Mouse (Mus musculus): ENCODE results near the gene Olfr125.

The Olfr125 gene

DNA sequence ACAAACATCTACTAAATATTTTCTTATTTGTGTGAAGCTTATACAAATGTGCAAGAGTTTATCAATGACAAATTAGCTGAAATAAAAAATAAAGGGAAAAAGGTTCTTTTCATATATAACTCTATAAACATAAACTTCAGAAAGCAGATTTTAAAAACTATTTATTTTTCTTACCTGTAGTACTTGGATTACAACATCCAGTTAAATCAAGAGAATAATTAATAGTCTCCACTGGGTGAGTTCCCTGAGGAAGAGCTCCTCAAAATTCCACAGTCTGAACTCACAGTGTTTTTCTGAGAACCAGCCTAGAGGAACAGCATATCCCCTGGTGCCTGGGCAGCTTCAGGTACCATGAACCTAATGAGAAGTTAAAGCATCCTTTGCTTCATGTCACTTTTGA, at the start of gene Olfr125:
Gene Olfr125, plus strand, starts transcription at position 301 of the 400 bp plus-strand sequence.
- no peak for DNase-seq (ENCODE audit: low read depth)

DNA sequence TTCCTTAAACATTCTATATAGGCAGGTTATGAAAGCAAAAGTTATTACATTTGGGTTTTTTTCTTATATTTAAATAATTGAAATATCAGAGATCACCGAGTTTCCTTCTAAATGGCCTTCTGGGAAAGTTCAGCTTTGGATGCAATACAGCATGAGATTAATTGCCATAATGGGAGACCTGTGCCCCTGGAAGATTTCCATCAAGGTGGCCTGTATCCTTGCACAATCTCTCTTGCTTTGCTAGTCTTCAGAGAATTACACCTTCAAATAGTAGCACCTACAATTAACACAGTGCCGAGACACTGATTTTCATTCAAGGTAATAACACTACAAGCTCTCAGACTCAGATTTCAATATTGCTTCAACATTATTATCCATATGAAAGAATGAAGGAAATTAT, 39.5 kb upstream of the Olfr125 start, which contains the start of gene Olfr123:
Gene Olfr123, plus strand, starts transcription at position 301 of the 400 bp plus-strand sequence.
- DNase-seq (ENCODE audit: low read depth) = no peak

DNA sequence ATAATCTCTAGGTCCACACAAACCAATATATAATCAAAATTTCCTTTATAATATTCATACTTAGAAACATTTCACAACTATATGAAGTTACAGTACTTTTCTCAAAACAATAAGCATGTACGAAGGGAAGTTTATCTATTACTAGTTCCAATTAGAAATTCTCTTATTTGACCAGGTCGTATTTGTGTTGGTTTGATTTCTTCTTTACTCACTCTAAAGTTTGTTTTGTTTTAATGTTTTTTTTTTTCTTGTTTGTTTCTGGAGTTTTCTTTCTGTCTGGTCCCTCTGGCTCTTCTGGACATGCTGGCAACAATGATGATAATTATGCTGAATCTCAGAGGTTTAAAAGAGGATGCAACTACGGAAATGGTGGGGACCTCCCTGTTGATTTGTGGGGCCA, 33.2 kb upstream of the Olfr125 start, which contains the start of gene Olfr124:
Gene Olfr124, plus strand, starts transcription at position 301 of the 400 bp plus-strand sequence.
- DNase-seq (ENCODE audit: low read depth) = no peak

DNA sequence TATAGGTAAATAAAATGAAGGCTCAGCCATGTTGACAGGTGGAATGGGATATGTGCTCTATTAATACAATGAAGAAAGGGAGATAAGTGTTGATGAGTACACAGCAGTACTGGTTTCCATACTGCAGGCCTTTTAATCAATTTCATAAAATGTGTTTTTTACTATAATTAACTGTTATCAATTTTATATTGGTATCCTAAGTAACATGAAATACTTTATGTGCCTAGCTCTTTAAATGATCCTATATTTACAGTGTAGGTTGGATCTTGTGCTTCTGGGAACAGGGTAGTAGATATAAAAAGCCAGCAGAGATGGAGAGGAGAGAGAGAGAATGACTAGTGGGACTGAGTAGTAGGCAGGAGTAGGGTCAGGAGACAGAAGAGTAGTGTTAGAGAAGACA, 14.4 kb downstream of the Olfr125 start, which contains the start of gene Olfr126:
Gene Olfr126, plus strand, starts transcription at position 301 of the 400 bp plus-strand sequence.
- DNase-seq (ENCODE audit: low read depth) = no peak

DNA sequence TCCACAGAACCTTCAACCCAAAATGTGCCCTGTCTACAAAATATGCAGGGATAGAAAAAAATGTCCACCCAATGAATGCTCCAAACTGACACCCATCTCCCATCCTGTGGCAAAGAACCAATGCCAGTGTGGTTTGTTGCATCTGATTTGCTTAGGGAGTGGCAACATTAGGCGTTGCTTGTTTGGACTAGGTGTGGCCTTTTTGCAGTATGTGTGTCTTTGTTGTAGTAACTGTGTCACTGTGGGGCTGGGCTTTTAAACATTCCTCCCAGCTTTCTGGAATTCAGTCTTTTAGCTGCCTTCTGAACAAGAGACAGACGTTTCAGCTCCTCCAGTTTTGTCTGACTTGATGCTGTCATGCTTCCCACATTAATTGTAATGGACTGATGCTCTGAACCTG, 31.2 kb downstream of the Olfr125 start:
- DNase-seq (ENCODE audit: low read depth) = no peak

DNA sequence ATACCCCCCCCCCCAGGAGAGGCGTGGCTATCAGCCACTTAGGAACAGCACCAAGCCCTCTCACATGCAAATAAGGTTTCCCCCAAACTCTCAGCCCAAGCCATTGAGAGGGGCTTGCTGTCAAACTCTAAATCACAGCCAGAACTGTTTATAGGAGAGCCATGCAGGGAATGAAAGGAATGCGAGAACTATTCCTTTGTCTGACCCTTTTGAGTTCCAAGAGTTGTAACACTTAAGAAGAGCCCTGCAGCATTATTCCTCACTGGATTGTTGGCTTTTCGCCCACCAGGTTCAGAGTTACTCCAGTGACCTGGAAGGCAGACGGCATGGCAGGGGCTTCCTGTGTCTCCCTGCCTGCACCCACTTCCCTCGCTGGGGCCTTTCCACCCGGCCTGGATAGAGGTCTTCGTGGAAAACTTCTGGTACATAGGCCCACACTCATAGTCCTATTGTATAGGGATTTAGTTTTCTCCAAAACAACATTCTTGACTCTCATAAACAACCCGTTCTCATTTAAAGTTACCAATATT, 37.0 kb downstream of the Olfr125 start:
- no peak for DNase-seq (ENCODE audit: low read depth)

DNA sequence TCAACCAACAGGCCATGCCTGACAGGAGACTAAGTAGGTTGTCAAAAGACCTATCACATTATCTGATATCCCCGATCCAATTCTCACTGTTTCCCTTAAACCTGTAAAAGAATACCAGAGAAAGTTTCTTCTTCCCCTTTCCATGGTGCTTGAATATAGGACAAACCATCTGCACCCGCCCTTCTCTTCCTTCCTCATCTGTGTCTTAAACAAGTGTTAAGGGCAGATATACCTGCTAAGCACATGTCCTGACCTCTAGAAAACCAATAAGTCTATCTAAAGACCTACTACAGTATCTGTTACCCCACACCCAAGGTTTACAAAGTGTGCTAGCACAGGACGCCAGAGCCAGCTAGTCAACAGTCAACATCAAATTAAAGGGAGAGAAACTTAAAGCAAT, 41.1 kb downstream of the Olfr125 start:
- DNase-seq (ENCODE audit: low read depth) = no peak

Measured in c-Kit-positive CD71-negative TER-119-negative erythroid progenitor cells, embryonic 14.5 days (primary cell).